Mouse (Mus musculus) heart, embryonic 11.5 days (tissue): ENCODE results near the gene Mfsd7a. TPM values are rescaled to one million over a fixed set of nuclear protein-coding genes. Genes with fewer than 3 reads are reported as not detected.
A peak's percentile ranks its signal among the peaks of the same experiment; 100 is the strongest.

Experiments
- ATAC-seq: fragments of 200-750 bp; cut with Nextera tagmentation; replicated peaks from 2 replicates; pipeline ENCODE4 v1.8.0; 2017; ENCODE audit warnings: moderate library complexity; ENCODE audit not compliant: insufficient number of reproducible peaks, low FRiP score, low TSS enrichment
- H3K27ac ChIP-seq: fragments of 300-500 bp; sonication (generic); 2 replicates; pipeline ENCODE4 v1.5.1; 2014; ENCODE audit warnings: mild to moderate bottlenecking, low read depth, low read length
- H3K27me3 ChIP-seq: fragments of 300-500 bp; sonication (generic); 2 replicates; pipeline ENCODE4 v1.6.1; 2014; ENCODE audit warnings: mild to moderate bottlenecking, low read length, mixed read lengths; ENCODE audit not compliant: control insufficient read depth, insufficient read depth
- H3K36me3 ChIP-seq: fragments of 300-500 bp; sonication (generic); 2 replicates; pipeline ENCODE4 v1.6.1; 2014; ENCODE audit warnings: mild to moderate bottlenecking, low read length, moderate library complexity, mixed read lengths; ENCODE audit not compliant: control insufficient read depth, insufficient read depth
- H3K4me1 ChIP-seq: fragments of 300-500 bp; sonication (generic); 2 replicates; pipeline ENCODE4 v1.6.1; 2014; ENCODE audit warnings: low read length; ENCODE audit not compliant: control insufficient read depth, insufficient read depth
- H3K4me2 ChIP-seq: fragments of 300-500 bp; sonication (generic); 2 replicates; pipeline ENCODE4 v1.6.1; 2014; ENCODE audit warnings: mild to moderate bottlenecking, moderate library complexity
- H3K4me3 ChIP-seq: fragments of 300-500 bp; sonication (generic); 2 replicates; pipeline ENCODE4 v1.5.1; 2014; ENCODE audit warnings: low read depth, low read length
- H3K9ac ChIP-seq: fragments of 300-500 bp; sonication (generic); 2 replicates; pipeline ENCODE4 v1.6.1; 2014; ENCODE audit warnings: mild to moderate bottlenecking, low read depth, low read length, moderate library complexity
- H3K9me3 ChIP-seq: fragments of 300-500 bp; sonication (generic); replicated peaks from 2 replicates; pipeline ENCODE4 v1.6.1; 2016; ENCODE audit warnings: low read length; ENCODE audit not compliant: control insufficient read depth
- WGBS: fragments of 180-500 bp; shearing (Covaris S2); extraction: QIAGEN DNeasy Blood & Tissue Kit; methylation state at CpG from one replicate; pipeline ENCODE4 v1.1.7; 2014; ENCODE audit not compliant: insufficient replicate concordance; 5-methylcytosine and 5-hydroxymethylcytosine counted together
- polyA plus RNA-seq: library from polyadenylated mRNA; unstranded; fragments of >200 nt; fragmentation: Nextera tagmentation; extraction: Ambion mirVana; gene quantifications from 2 replicates; pipeline ENCODE4 v1.2.1, GENCODE M21; 2014

Gene Mfsd7a
- polyA plus RNA-seq, 1 experiment from 2014 or later: 0.27 TPM

DNA sequence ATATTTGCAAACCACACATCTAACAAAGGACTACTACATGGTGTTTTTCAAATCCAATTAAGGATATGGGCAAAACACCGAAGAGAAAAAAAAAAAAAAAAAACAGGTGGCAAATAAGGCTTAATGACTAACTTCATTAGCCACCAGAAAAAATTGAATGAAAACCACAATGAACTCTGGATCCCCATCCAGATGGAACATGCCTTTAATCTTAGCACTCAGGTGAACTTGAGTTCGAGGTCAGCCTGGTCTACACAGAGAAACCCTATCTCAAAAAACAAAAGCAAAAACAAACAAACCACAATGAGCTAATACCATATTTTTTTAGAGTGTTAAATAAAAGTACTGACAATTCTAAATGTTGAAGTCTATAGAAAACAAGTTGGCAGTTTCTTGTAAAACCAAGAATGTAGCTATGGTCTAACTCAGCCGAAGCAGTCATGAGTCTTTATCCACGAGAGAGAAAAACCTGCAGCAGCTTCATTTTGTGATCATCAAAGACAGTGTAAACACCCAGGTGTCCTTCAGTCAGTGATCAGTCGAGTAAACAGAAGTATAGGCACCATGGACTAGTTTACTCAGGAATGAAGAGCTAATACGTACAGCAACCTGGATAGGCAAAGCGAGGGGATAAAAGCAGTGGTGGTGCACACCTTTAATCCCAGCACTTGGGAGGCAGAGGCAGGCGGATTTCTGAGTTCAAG is 2.3 kb upstream of the Mfsd7a start:
- no peaks in the 10 kb centered on the region for H3K9me3 ChIP-seq
- H3K4me2 ChIP-seq: no peak overlapping the region
- peaks cover 10% of the 10 kb centered on the region; the same call in 1 of the 2 replicates for H3K4me1 ChIP-seq
- 72% methylated on average over 8 of the region's 8 CpGs for WGBS
- H3K36me3 ChIP-seq: no peaks in the 10 kb centered on the region
- H3K9ac ChIP-seq: no peak overlapping the region
- ATAC-seq: no peak
- H3K27me3 ChIP-seq: no peaks in the 10 kb centered on the region; the same call in 1 of the 2 replicates
- H3K4me3 ChIP-seq: no peak overlapping the region
- no peak overlapping the region for H3K27ac ChIP-seq

DNA sequence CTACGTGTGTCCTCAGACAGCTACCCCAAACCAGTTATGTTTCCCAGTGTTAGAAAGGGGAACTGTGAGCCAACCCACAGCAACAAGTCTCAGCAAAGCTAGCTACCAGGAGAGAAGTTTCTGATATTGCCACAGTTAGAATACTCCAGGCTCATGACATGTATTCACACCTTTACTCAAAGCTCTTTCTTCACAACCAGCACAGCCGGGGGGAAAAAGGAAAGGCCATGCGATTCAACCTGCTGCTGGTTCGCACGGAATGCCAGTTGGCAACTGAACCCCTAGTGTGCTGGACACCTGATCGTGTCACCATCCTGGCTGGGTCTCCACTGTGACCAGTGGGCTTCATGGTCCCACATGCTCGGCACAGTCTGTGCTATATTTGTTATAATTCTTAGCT is 834 bp downstream of the Mfsd7a start:
- Histone ChIP-seq H3K36me3 (no peaks in the 10 kb centered on the region), H3K27me3 (peaks cover 3% of the 10 kb centered on the region), H3K4me2 (no peak overlapping the region), H3K4me1 (peaks cover 10% of the 10 kb centered on the region; the same call in 1 of the 2 replicates), H3K9me3 (no peaks in the 10 kb centered on the region), H3K9ac (no peak overlapping the region), H3K4me3 (no peak overlapping the region), H3K27ac (no peak overlapping the region)
- ATAC-seq: no peak
- 87% methylated on average over 7 of the region's 7 CpGs for WGBS

DNA sequence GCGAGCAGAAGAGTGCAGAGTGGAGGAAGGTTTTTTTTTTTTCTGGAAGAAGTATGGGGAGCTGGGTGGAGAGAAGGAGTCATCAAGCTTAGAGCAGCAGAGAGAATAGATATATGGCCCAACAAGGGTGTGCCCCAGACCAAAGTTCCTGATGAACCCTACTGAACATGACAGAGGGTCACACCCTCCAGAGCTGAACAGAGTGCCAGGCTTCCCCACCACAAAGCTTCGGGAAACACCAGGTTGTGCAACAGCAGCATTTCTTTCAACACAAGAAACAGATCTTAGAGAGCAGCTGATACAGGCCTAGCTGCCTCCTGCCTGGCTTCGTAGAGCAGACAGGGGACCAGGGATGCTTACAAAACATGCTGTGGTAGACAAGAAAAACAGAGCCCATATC is 1.7 kb downstream of the Mfsd7a start:
- H3K4me2 ChIP-seq: no peak overlapping the region
- no peak for ATAC-seq
- H3K4me1 ChIP-seq: peaks cover 10% of the 10 kb centered on the region; the same call in 1 of the 2 replicates
- H3K27me3 ChIP-seq: peaks cover 3% of the 10 kb centered on the region
- 76% methylated on average over 3 of the region's 3 CpGs for WGBS
- H3K9me3 ChIP-seq: no peaks in the 10 kb centered on the region
- H3K9ac ChIP-seq: no peak overlapping the region
- H3K4me3 ChIP-seq: no peak overlapping the region
- H3K27ac ChIP-seq: no peak overlapping the region
- no peaks in the 10 kb centered on the region for H3K36me3 ChIP-seq

DNA sequence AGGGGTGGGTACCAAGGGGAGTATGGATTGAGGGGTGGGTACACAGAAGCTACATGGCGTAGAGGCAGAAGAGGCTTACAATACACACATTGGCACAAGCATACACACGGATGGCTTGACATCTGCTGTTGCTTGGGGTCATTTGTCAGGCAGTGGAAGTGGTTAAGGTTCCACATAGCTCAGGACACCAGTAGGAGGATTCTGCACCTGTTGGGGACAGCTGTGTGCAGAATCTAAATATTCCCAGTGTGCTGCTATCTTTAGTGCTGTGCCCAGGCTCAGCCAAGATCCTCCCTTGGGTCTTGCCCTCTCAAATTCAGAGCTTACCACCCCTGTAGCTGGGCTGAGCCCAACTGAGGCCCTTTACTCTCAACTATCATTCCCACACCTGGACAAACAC is 12.6 kb downstream of the Mfsd7a start:
- H3K9me3 ChIP-seq: no peaks in the 10 kb centered on the region
- WGBS: 71% methylated on average over 2 of the region's 2 CpGs
- H3K4me1 ChIP-seq: peaks cover 8% of the 10 kb centered on the region; the same call in 1 of the 2 replicates
- H3K36me3 ChIP-seq: peaks cover 7% of the 10 kb centered on the region; the same call in 1 of the 2 replicates
- H3K27me3 ChIP-seq: 0 out of 2 replicates have a peak, but pooled peaks cover 3% of the 10 kb centered on the region
- no peak overlapping the region for H3K9ac ChIP-seq
- H3K4me2 ChIP-seq: no peak overlapping the region
- no peak for ATAC-seq
- H3K4me3 ChIP-seq: no peak overlapping the region
- H3K27ac ChIP-seq: no peak overlapping the region

DNA sequence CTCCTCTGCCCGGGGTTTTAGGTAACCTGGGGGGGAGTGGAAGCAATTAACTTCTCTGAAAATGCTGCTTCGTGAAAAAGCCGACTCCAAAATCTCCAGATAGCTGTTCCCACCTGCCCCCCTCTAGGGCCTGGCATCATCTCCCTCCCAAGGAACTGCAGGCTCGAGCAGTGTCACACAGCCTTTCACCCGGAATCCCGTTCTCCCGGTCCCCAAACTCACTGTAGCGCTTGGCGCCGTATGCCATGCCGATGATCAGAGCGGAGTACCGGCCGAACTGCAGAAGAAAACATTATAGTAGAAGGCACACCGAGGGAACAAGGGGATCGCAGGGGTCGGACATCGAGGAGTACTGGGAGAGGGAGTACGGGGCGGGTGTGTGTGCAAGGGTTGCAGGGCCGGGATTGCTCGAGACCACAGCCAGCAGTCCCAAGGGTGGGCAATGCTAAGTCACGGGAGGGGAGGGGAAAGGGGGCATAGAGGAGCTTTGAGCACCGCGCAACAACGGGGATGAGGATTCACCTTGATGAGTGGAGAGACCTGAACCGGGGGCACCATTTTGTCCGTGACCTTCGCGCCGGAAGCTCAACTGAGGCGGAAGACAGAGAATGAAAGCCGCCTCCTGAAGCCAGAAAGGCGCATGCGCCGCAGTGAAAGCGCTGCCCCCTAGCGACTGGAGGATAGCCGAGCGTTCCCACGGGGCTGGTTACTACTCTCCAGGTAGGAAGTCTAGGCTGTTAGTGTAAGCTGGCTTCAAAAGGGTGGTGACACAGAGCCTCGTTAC is 14.7 kb downstream of the Mfsd7a start, which contains the start of gene Atp5k:
Gene Atp5k (minus strand): TSS at position 645 of the 784 bp plus-strand sequence.
- ATAC-seq: peak; percentile 74
- 0 out of 2 replicates have a peak, but pooled peaks cover 3% of the 10 kb centered on the region for H3K27me3 ChIP-seq
- H3K4me1 ChIP-seq: peaks cover 8% of the 10 kb centered on the region; the same call in 1 of the 2 replicates
- peak within 1 kb of the TSS; percentile 74 for H3K27ac ChIP-seq
- peak within 1 kb of the TSS; percentile 73 for H3K4me2 ChIP-seq
- H3K9me3 ChIP-seq: no peaks in the 10 kb centered on the region
- H3K4me3 ChIP-seq: peak within 1 kb of the TSS; percentile 97
- peak within 1 kb of the TSS; percentile 96 for H3K9ac ChIP-seq
- under 1% methylated on average over 42 of the region's 42 CpGs for WGBS
- H3K36me3 ChIP-seq: peaks cover 13% of the 10 kb centered on the region

DNA sequence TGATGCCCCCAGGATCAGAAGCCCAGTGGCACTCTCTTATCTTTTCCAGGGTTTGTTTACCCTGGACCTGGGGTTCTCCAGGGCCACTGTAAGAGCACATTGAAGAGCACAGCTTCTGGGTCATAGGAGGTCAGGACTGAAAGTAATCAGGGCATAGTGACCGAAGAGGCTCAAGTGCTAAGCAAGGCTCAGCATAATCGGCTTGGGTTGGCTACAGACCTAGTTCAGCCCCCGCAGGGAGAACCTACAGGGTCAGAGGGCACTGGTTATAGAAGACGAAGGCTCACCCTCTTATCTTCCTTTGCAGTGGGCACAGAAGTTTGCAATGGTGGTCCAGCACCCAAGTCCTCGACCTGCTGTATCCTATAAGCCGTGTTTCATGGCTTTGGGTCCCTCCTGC is 17.5 kb downstream of the Mfsd7a start:
- no peak overlapping the region for H3K9ac ChIP-seq
- H3K4me1 ChIP-seq: peaks cover 8% of the 10 kb centered on the region; the same call in 1 of the 2 replicates
- H3K4me3 ChIP-seq: no peak overlapping the region
- H3K27me3 ChIP-seq: no peaks in the 10 kb centered on the region
- 80% methylated on average over 6 of the region's 6 CpGs for WGBS
- no peak overlapping the region for H3K4me2 ChIP-seq
- no peak overlapping the region for H3K27ac ChIP-seq
- no peaks in the 10 kb centered on the region for H3K9me3 ChIP-seq
- peaks cover 13% of the 10 kb centered on the region for H3K36me3 ChIP-seq
- ATAC-seq: no peak

DNA sequence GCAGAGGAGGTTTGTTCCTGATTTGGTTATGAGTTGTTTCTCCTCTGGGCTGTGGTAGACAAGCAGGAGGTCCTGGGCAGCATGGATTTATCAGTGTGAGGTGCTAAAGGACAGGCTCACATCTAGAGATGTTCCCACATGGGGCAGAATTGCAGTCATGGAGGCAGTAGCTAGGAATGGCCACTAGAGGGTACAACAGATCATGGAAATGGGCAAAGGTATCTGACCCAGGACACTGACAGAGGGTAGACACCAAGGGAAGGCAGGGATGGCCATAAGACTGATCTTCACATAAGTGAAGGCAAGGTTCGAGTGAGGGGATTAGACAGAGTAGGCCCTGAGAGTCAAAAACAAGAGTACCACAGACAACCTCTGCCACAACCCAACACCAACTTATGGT is 21.5 kb downstream of the Mfsd7a start:
- ATAC-seq: no peak
- H3K4me3 ChIP-seq: no peak overlapping the region
- H3K9me3 ChIP-seq: no peaks in the 10 kb centered on the region
- no peak overlapping the region for H3K4me2 ChIP-seq
- H3K9ac ChIP-seq: no peak overlapping the region
- no peak overlapping the region for H3K27ac ChIP-seq
- H3K36me3 ChIP-seq: peaks cover 13% of the 10 kb centered on the region
- 50% methylated on average over 1 of the region's 1 CpGs for WGBS
- no peaks in the 10 kb centered on the region for H3K27me3 ChIP-seq
- no peaks in the 10 kb centered on the region for H3K4me1 ChIP-seq

DNA sequence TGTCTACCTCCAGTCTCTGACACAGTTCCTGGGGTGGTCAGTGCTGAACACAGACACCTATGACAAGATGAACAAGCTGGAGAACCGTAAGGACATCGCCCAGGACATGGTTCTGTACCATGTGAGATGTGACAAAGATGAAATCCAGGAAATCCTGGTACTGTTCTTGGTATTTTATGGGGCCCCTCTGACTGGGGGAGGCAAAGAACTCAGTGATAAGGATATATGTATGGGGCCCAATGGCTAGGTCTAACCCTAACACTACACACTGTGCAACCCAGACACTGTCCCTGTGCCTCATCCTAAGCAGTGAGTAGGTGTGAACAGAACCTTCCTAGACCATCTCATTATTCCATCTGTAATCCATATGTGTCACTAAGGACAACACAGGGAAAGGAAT is 25.3 kb downstream of the Mfsd7a start:
- Histone ChIP-seq H3K9ac (no peak overlapping the region), H3K4me1 (no peaks in the 10 kb centered on the region), H3K9me3 (no peaks in the 10 kb centered on the region), H3K27ac (no peak overlapping the region), H3K27me3 (peaks cover 2% of the 10 kb centered on the region; the same call in 1 of the 2 replicates), H3K4me3 (no peak overlapping the region), H3K36me3 (no peaks in the 10 kb centered on the region), H3K4me2 (no peak overlapping the region)
- WGBS: 81% methylated on average over 2 of the region's 2 CpGs
- ATAC-seq: no peak
